Mouse (Mus musculus) neural tube, embryonic 12.5 days (tissue): ENCODE measurements around the gene Anks1b. TPM values are rescaled to one million over a fixed set of nuclear protein-coding genes. Genes with fewer than 3 reads are reported as not detected.

ENCODE experiments used
- ATAC-seq: fragments of 200-750 bp; cut with Nextera tagmentation; 2 replicates; pipeline ENCODE4 v1.8.0; 2017; ENCODE audit warnings: low read depth, mild to moderate bottlenecking, moderate TSS enrichment, moderate library complexity; ENCODE audit not compliant: low FRiP score
- H3K27ac ChIP-seq: fragments of 300-500 bp; sonication (generic); 2 replicates; pipeline ENCODE4 v1.5.1; 2016
- H3K27me3 ChIP-seq: fragments of 300-500 bp; sonication (generic); replicated peaks from 2 replicates; pipeline ENCODE4 v1.6.1; 2016; ENCODE audit warnings: mild to moderate bottlenecking
- H3K36me3 ChIP-seq: fragments of 300-500 bp; sonication (generic); 2 replicates; pipeline ENCODE4 v1.6.1; 2016; ENCODE audit warnings: mild to moderate bottlenecking
- H3K4me1 ChIP-seq: fragments of 300-500 bp; sonication (generic); 2 replicates; pipeline ENCODE4 v1.6.1; 2016
- H3K4me2 ChIP-seq: fragments of 300-500 bp; sonication (generic); replicated peaks from 2 replicates; pipeline ENCODE4 v1.6.1; 2016; ENCODE audit warnings: mild to moderate bottlenecking
- H3K4me3 ChIP-seq: fragments of 300-500 bp; sonication (generic); 2 replicates; pipeline ENCODE4 v1.5.1; 2016
- H3K9ac ChIP-seq: fragments of 300-500 bp; sonication (generic); 2 replicates; pipeline ENCODE4 v1.6.1; 2016; ENCODE audit warnings: mild to moderate bottlenecking
- H3K9me3 ChIP-seq: fragments of 300-500 bp; sonication (generic); 2 replicates; pipeline ENCODE4 v1.6.1; 2016; ENCODE audit warnings: mild to moderate bottlenecking
- WGBS: fragments of 180-500 bp; shearing (Covaris S2); methylation state at CpG from one replicate; pipeline ENCODE4 v1.1.7; 2016; 5-methylcytosine and 5-hydroxymethylcytosine counted together
- polyA plus RNA-seq: library from polyadenylated mRNA; unstranded; fragments of >200 nt; fragmentation: Nextera tagmentation; extraction: Ambion mirVana; gene quantifications from 2 replicates; pipeline ENCODE4 v1.2.1, GENCODE M21; 2016

The Anks1b gene
- polyA plus RNA-seq, 1 experiment from 2014 or later: 25.1 TPM

- no peak overlapping the region for H3K4me2 ChIP-seq
- H3K27me3 ChIP-seq: no peaks in the 10 kb centered on the region
- WGBS: 92% methylated on average over 3 of the region's 3 CpGs
- no peaks in the 10 kb centered on the region for H3K36me3 ChIP-seq
- no peaks in the 10 kb centered on the region for H3K9me3 ChIP-seq
- H3K9ac ChIP-seq: no peak overlapping the region
- no peak overlapping the region for H3K27ac ChIP-seq
- H3K4me3 ChIP-seq: no peak overlapping the region
- ATAC-seq: no peak
- no peaks in the 10 kb centered on the region for H3K4me1 ChIP-seq
Observed at GRCm38 (mm10) chr10:90670291-90670690, 797.0 kb downstream of the Anks1b start.

- WGBS: 88% methylated on average over 3 of the region's 3 CpGs
Observed at GRCm38 (mm10) chr10:90672135-90672534, 798.8 kb downstream of the Anks1b start.

GRCm38 (mm10) chr10:90674362-90674761, 801.1 kb downstream of the Anks1b start:
- WGBS: 86% methylated on average over 10 of the region's 10 CpGs
- Histone ChIP-seq H3K4me1 (no peaks in the 10 kb centered on the region), H3K36me3 (no peaks in the 10 kb centered on the region), H3K27ac (no peak overlapping the region), H3K9ac (no peak overlapping the region), H3K27me3 (no peaks in the 10 kb centered on the region), H3K4me3 (no peak overlapping the region), H3K9me3 (no peaks in the 10 kb centered on the region), H3K4me2 (no peak overlapping the region)
- ATAC-seq: no peak

More at GRCm38 (mm10) chr10:90672135-90672534, 798.8 kb downstream of the Anks1b start:
- no peak overlapping the region for H3K4me3 ChIP-seq
- H3K27ac ChIP-seq: no peak overlapping the region
- H3K4me1 ChIP-seq: no peaks in the 10 kb centered on the region
- no peaks in the 10 kb centered on the region for H3K9me3 ChIP-seq
- no peak overlapping the region for H3K4me2 ChIP-seq
- no peaks in the 10 kb centered on the region for H3K27me3 ChIP-seq
- no peak overlapping the region for H3K9ac ChIP-seq
- no peak for ATAC-seq
- no peaks in the 10 kb centered on the region for H3K36me3 ChIP-seq

GRCm38 (mm10) chr10:90677421-90677820, 804.1 kb downstream of the Anks1b start:
- Histone ChIP-seq H3K4me3 (no peak overlapping the region), H3K27me3 (no peaks in the 10 kb centered on the region), H3K36me3 (no peaks in the 10 kb centered on the region), H3K9ac (no peak overlapping the region), H3K27ac (no peak overlapping the region), H3K4me2 (no peak overlapping the region), H3K4me1 (no peaks in the 10 kb centered on the region), H3K9me3 (no peaks in the 10 kb centered on the region)
- WGBS: 93% methylated on average over 3 of the region's 3 CpGs
- ATAC-seq: no peak

GRCm38 (mm10) chr10:90679713-90680470, 806.6 kb downstream of the Anks1b start:
- no peak overlapping the region for H3K9ac ChIP-seq
- no peaks in the 10 kb centered on the region for H3K27me3 ChIP-seq
- no peaks in the 10 kb centered on the region for H3K4me1 ChIP-seq
- H3K27ac ChIP-seq: no peak overlapping the region
- no peak overlapping the region for H3K4me3 ChIP-seq
- 81% methylated on average over 10 of the region's 10 CpGs for WGBS
- H3K4me2 ChIP-seq: no peak overlapping the region
- H3K36me3 ChIP-seq: no peaks in the 10 kb centered on the region
- H3K9me3 ChIP-seq: no peaks in the 10 kb centered on the region
- no peak for ATAC-seq

GRCm38 (mm10) chr10:90683813-90684212, 810.5 kb downstream of the Anks1b start:
- Histone ChIP-seq H3K4me2 (no peak overlapping the region), H3K9me3 (no peaks in the 10 kb centered on the region), H3K4me3 (no peak overlapping the region), H3K27ac (no peak overlapping the region), H3K9ac (no peak overlapping the region), H3K27me3 (no peaks in the 10 kb centered on the region), H3K36me3 (no peaks in the 10 kb centered on the region), H3K4me1 (no peaks in the 10 kb centered on the region)
- no peak for ATAC-seq
- 27% methylated on average over 3 of the region's 3 CpGs for WGBS

- no peak overlapping the region for H3K4me3 ChIP-seq
- H3K36me3 ChIP-seq: no peaks in the 10 kb centered on the region
- no peak overlapping the region for H3K9ac ChIP-seq
- WGBS: 86% methylated on average over 4 of the region's 4 CpGs
- H3K9me3 ChIP-seq: no peaks in the 10 kb centered on the region
- ATAC-seq: no peak
- H3K27ac ChIP-seq: no peak overlapping the region
- no peak overlapping the region for H3K4me2 ChIP-seq
- H3K27me3 ChIP-seq: no peaks in the 10 kb centered on the region
- H3K4me1 ChIP-seq: no peaks in the 10 kb centered on the region
Observed at GRCm38 (mm10) chr10:90685367-90685766, 812.1 kb downstream of the Anks1b start.

- Histone ChIP-seq H3K9ac (no peak overlapping the region), H3K9me3 (no peaks in the 10 kb centered on the region), H3K27ac (no peak overlapping the region), H3K4me1 (no peaks in the 10 kb centered on the region), H3K4me2 (no peak overlapping the region), H3K27me3 (no peaks in the 10 kb centered on the region), H3K36me3 (no peaks in the 10 kb centered on the region), H3K4me3 (no peak overlapping the region)
- no peak for ATAC-seq
- 88% methylated on average over 5 of the region's 5 CpGs for WGBS
Observed at GRCm38 (mm10) chr10:90688153-90688552, 814.8 kb downstream of the Anks1b start.

GRCm38 (mm10) chr10:90688696-90689252, 815.5 kb downstream of the Anks1b start:
- Histone ChIP-seq H3K27me3 (no peaks in the 10 kb centered on the region), H3K9ac (no peak overlapping the region), H3K4me1 (no peaks in the 10 kb centered on the region), H3K9me3 (no peaks in the 10 kb centered on the region), H3K4me2 (no peak overlapping the region), H3K36me3 (no peaks in the 10 kb centered on the region), H3K4me3 (no peak overlapping the region), H3K27ac (no peak overlapping the region)
- WGBS: 70% methylated on average over 13 of the region's 13 CpGs
- ATAC-seq: no peak

GRCm38 (mm10) chr10:90689854-90690513, 816.7 kb downstream of the Anks1b start:
- Histone ChIP-seq H3K9me3 (no peaks in the 10 kb centered on the region), H3K27ac (no peak overlapping the region), H3K27me3 (no peaks in the 10 kb centered on the region), H3K4me2 (no peak overlapping the region), H3K4me3 (no peak overlapping the region), H3K4me1 (no peaks in the 10 kb centered on the region), H3K36me3 (no peaks in the 10 kb centered on the region), H3K9ac (no peak overlapping the region)
- WGBS: 58% methylated on average over 11 of the region's 11 CpGs
- ATAC-seq: no peak

- H3K4me2 ChIP-seq: no peak overlapping the region
Observed at GRCm38 (mm10) chr10:90696687-90697086, 823.4 kb downstream of the Anks1b start.

GRCm38 (mm10) chr10:90697413-90697812, 824.1 kb downstream of the Anks1b start:
- 65% methylated on average over 8 of the region's 8 CpGs for WGBS
- ATAC-seq: no peak
- H3K9ac ChIP-seq: no peak overlapping the region

More at GRCm38 (mm10) chr10:90696687-90697086, 823.4 kb downstream of the Anks1b start:
- H3K27me3 ChIP-seq: no peaks in the 10 kb centered on the region
- no peaks in the 10 kb centered on the region for H3K9me3 ChIP-seq
- H3K27ac ChIP-seq: no peak overlapping the region
- no peak for ATAC-seq
- no peaks in the 10 kb centered on the region for H3K36me3 ChIP-seq
- H3K4me1 ChIP-seq: no peaks in the 10 kb centered on the region
- H3K9ac ChIP-seq: no peak overlapping the region
- no peak overlapping the region for H3K4me3 ChIP-seq
- WGBS: 86% methylated on average over 5 of the region's 5 CpGs

More at GRCm38 (mm10) chr10:90697413-90697812, 824.1 kb downstream of the Anks1b start:
- Histone ChIP-seq H3K9me3 (no peaks in the 10 kb centered on the region), H3K4me1 (no peaks in the 10 kb centered on the region), H3K27ac (no peak overlapping the region), H3K36me3 (no peaks in the 10 kb centered on the region), H3K4me3 (no peak overlapping the region), H3K27me3 (no peaks in the 10 kb centered on the region), H3K4me2 (no peak overlapping the region)
